Mouse (Mus musculus) forebrain, embryonic 13.5 days (tissue): Measurements from ENCODE around the gene Ankrd27. TPM values are rescaled to one million over a fixed set of nuclear protein-coding genes. Genes with fewer than 3 reads are reported as not detected.

Source experiments
- ATAC-seq: fragments of 200-750 bp; cut with Nextera tagmentation; 2 replicates; pipeline ENCODE4 v1.8.0; 2017
- H3K27ac ChIP-seq: fragments of 300-500 bp; sonication (generic); 2 replicates; pipeline ENCODE4 v1.5.1; 2015; ENCODE audit warnings: inconsistent platforms, mild to moderate bottlenecking, moderate library complexity
- H3K27me3 ChIP-seq: fragments of 300-500 bp; sonication (generic); 2 replicates; pipeline ENCODE4 v1.6.1; 2015; ENCODE audit warnings: mild to moderate bottlenecking, inconsistent platforms
- H3K36me3 ChIP-seq: fragments of 300-500 bp; sonication (generic); 2 replicates; pipeline ENCODE4 v1.6.1; 2015; ENCODE audit warnings: mild to moderate bottlenecking, inconsistent platforms; ENCODE audit not compliant: poor library complexity, severe bottlenecking
- H3K4me1 ChIP-seq: fragments of 300-500 bp; sonication (generic); 2 replicates; pipeline ENCODE4 v1.6.1; 2015; ENCODE audit warnings: inconsistent platforms
- H3K4me2 ChIP-seq: fragments of 300-500 bp; sonication (generic); 2 replicates; pipeline ENCODE4 v1.6.1; 2015; ENCODE audit warnings: inconsistent platforms, mild to moderate bottlenecking, moderate library complexity
- H3K4me3 ChIP-seq: fragments of 300-500 bp; sonication (generic); 2 replicates; pipeline ENCODE4 v1.5.1; 2015; ENCODE audit warnings: mild to moderate bottlenecking, inconsistent platforms
- H3K9ac ChIP-seq: fragments of 300-500 bp; sonication (generic); 2 replicates; pipeline ENCODE4 v1.6.1; 2015; ENCODE audit warnings: mild to moderate bottlenecking, inconsistent platforms
- H3K9me3 ChIP-seq: fragments of 300-500 bp; sonication (generic); replicated peaks from 2 replicates; pipeline ENCODE4 v1.6.1; 2016; ENCODE audit warnings: inconsistent platforms
- whole genome bisulfite sequencing: fragments of 180-500 bp; shearing (Covaris S2); methylation state at CpG from one replicate; pipeline ENCODE4 v1.1.7; 2015; 5-methylcytosine and 5-hydroxymethylcytosine counted together
- polyA plus RNA-seq: library from polyadenylated mRNA; unstranded; fragments of >200 nt; fragmentation: Nextera tagmentation; extraction: Ambion mirVana; gene quantifications from 2 replicates; pipeline ENCODE4 v1.2.1, GENCODE M21; 2015

Gene Ankrd27
- polyA plus RNA-seq, 1 experiment from 2014 or later, result 29.7 TPM

DNA sequence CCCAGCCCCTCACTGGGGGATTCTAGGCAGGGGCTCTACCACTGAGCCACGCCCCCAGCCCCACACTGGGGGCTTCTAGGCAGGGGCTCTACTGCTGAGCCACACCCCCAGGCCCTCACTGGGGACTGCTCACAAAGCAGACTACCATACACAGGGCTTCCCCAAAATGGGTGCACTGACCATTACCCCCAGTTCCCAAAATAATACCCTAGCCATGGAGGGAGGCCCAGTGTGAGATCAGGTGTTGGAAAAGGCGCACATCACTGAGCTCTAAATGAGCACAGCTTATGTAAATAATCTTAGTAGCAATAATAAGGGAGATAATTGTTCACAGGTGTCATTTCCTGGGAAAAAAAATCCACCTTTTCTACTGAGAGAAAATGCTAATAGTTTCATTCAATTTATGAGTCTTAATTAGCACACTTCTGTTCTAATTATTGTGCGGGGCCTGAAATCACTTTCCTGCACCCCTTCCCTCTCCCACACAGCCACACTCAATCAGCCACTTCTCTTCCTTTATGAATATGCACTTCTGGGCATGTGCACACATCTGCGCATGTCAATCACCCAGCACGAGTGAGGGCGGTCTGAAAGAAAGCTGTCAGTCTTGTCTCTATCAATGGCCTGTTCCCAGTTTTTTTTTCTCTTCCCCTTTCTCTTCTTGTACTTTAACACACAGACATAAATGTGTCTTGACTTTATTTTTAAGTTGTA lies 97.5 kb downstream of the Ankrd27 start:
- 38% methylated on average over 6 of the region's 6 CpGs for WGBS
- peak overlapping the region; percentile 34 for H3K4me2 ChIP-seq

DNA sequence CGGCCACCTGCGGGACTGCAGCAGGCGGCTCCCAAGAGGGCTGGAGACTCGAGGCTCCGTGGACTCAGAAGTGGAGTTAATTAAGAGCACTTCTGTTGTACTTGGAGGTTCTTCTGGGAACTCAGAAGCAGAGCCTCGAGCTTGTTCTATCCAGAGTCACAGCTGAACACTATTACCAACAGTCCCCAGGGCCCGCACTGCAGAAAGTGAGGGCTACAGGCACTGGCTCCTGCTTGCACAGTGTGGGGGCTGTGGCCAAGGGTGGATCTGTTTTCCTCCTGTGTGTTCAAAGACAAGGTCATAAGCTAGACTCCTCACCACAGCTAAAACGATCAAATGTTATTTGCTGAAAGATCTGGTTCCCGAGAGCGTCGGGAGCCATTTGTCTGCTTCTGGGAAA lies 100.2 kb downstream of the Ankrd27 start:
- ATAC-seq, result no peak
- peaks cover 66% of the 10 kb centered on the region for H3K4me1 ChIP-seq
- no peak overlapping the region for H3K4me2 ChIP-seq
- 0 out of 2 replicates have a peak overlapping the region, but pooled peaks have one; percentile 6 for H3K9ac ChIP-seq
- H3K27me3 ChIP-seq, result no peaks in the 10 kb centered on the region
- H3K9me3 ChIP-seq, result peaks cover 3% of the 10 kb centered on the region; the same call in 1 of the 2 replicates
- H3K36me3 ChIP-seq, result peaks cover 15% of the 10 kb centered on the region
- no peak overlapping the region for H3K4me3 ChIP-seq
- 68% methylated on average over 11 of the region's 11 CpGs for WGBS
- 0 out of 2 replicates have a peak overlapping the region, but pooled peaks have one; percentile 35 for H3K27ac ChIP-seq

More for the DNA sequence above, 97.5 kb downstream of the Ankrd27 start:
- H3K36me3 ChIP-seq, result no peaks in the 10 kb centered on the region
- H3K9me3 ChIP-seq, result peaks cover 3% of the 10 kb centered on the region; the same call in 1 of the 2 replicates
- peak; percentile 85 for ATAC-seq
- no peak overlapping the region for H3K9ac ChIP-seq
- H3K4me3 ChIP-seq, result no peak overlapping the region
- peaks cover 52% of the 10 kb centered on the region for H3K4me1 ChIP-seq
- peak overlapping the region; percentile 85 for H3K27ac ChIP-seq
- no peaks in the 10 kb centered on the region for H3K27me3 ChIP-seq

DNA sequence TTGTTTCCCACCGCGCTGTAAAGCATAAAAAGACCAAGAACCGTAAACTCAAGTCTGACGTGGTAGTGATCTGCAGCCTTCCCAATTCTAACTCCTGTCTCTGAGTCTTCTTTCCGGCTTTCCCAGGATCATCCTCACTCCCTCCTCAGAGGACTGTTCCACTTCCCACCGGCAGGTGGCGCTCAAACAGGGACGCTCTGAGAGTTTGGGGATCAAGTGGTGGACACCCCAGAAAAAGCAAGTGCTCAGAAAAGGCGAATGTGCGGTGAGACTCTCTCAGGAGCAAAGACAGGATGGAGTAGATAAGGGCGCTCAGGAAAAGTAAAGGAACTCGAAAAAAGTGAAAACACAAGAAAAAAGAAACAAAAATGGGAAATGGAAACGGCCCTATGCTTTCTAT lies 100.7 kb downstream of the Ankrd27 start:
- no peak overlapping the region for H3K4me2 ChIP-seq

DNA sequence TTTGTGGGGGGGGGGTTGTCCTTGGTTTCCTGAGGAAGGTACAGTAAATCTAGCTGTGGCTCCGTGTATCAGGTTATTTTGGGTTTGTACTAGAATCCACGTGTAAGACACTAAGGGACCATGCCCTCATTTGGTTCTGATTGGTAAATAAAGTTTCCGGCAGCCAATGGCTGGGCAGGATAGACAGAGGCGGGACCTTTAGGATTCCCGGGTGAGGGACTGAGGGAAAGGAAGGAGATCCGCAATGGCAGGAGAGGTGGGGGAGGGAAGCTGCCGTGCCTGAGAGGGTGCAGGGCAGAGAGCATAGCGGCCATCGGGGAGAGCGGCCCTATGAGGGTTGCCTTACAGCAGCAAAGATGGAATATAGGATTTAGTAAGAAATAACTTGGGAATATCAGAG lies 101.2 kb downstream of the Ankrd27 start:
- Histone ChIP-seq H3K27ac (no peak overlapping the region), H3K4me1 (peaks cover 76% of the 10 kb centered on the region), H3K9me3 (no peaks in the 10 kb centered on the region), H3K27me3 (no peaks in the 10 kb centered on the region), H3K4me3 (no peak overlapping the region), H3K4me2 (no peak overlapping the region), H3K9ac (no peak overlapping the region; the same call in 1 of the 2 replicates), H3K36me3 (peaks cover 21% of the 10 kb centered on the region)
- 24% methylated on average over 10 of the region's 10 CpGs for WGBS
- ATAC-seq, result no peak

More for the DNA sequence above, 100.7 kb downstream of the Ankrd27 start:
- Histone ChIP-seq H3K27ac (no peak overlapping the region), H3K9ac (0 out of 2 replicates have a peak overlapping the region, but pooled peaks have one; percentile 6), H3K27me3 (no peaks in the 10 kb centered on the region), H3K4me1 (peaks cover 71% of the 10 kb centered on the region), H3K36me3 (peaks cover 21% of the 10 kb centered on the region), H3K4me3 (no peak overlapping the region), H3K9me3 (peaks cover under 1% of the 10 kb centered on the region; the same call in 1 of the 2 replicates)
- WGBS, result 30% methylated on average over 13 of the region's 13 CpGs
- ATAC-seq, result no peak

DNA sequence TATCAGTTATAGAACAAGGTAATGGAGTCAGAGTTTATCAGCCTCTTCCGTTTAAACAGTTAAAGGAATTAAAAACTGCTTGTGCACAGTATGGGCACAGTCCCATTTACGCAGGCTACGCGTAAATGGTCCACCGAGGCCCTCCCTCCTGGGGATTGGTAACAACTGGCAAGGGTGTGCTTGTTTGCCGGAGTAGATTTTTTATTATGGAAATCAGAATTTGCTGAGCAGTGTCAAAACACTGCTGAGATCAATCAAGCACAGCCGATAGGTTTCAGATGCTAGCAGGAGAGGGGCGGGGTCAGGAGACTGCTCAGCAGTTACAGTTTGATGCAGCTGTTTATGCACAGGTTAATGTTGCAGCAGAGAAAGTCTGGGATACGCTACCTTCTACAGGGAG lies 102.2 kb downstream of the Ankrd27 start:
- peak overlapping the region; percentile 36 for H3K27ac ChIP-seq
- H3K9ac ChIP-seq, result peak overlapping the region; percentile 39; the same call in 1 of the 2 replicates
- H3K4me3 ChIP-seq, result no peak overlapping the region
- 27% methylated on average over 9 of the region's 9 CpGs for WGBS
- peaks cover 82% of the 10 kb centered on the region for H3K4me1 ChIP-seq
- H3K27me3 ChIP-seq, result no peaks in the 10 kb centered on the region
- peak overlapping the region; percentile 23; the same call in 1 of the 2 replicates for H3K4me2 ChIP-seq
- peaks cover 21% of the 10 kb centered on the region for H3K36me3 ChIP-seq
- no peaks in the 10 kb centered on the region for H3K9me3 ChIP-seq
- ATAC-seq, result no peak

Other genes starting within 250 kb of the Ankrd27 start
- 27.8 and 28.2 TPM in 2 replicates for gene Faap24, start 189.4 kb upstream of the Ankrd27 start, polyA plus RNA-seq
- gene Cep89, start 189.2 kb upstream of the Ankrd27 start, polyA plus RNA-seq, result 50.6 and 52.3 TPM in 2 replicates
- gene Slc7a9, start 137.4 kb upstream of the Ankrd27 start, polyA plus RNA-seq, result 0.18 TPM in 1 of 2 replicates, not detected in the other
- gene Tdrd12, start 48.5 kb upstream of the Ankrd27 start, polyA plus RNA-seq, result 0.36 and 0.37 TPM in 2 replicates
- 67.4 and 70.9 TPM in 2 replicates for gene Nudt19, start 29.9 kb upstream of the Ankrd27 start, polyA plus RNA-seq
- gene Rgs9bp, start 662 bp upstream of the Ankrd27 start, polyA plus RNA-seq, result 0.03 TPM in 2 replicates
- 254 and 267 TPM in 2 replicates for gene Pdcd5, start 61.3 kb downstream of the Ankrd27 start, polyA plus RNA-seq
- 31.3 and 40.2 TPM in 2 replicates for gene Dpy19l3, start 168.2 kb downstream of the Ankrd27 start, polyA plus RNA-seq
- 16.9 and 18.2 TPM in 2 replicates for gene Zfp507, start 216.8 kb downstream of the Ankrd27 start, polyA plus RNA-seq